Mouse (Mus musculus): ENCODE measurements around the gene Fbxl8. TPM values are rescaled to one million over a fixed set of nuclear protein-coding genes. Genes with fewer than 3 reads are reported as not detected.

Fbxl8 gene
- polyA plus RNA-seq, 1 experiment from 2014 or later: 4.9 TPM

DNA sequence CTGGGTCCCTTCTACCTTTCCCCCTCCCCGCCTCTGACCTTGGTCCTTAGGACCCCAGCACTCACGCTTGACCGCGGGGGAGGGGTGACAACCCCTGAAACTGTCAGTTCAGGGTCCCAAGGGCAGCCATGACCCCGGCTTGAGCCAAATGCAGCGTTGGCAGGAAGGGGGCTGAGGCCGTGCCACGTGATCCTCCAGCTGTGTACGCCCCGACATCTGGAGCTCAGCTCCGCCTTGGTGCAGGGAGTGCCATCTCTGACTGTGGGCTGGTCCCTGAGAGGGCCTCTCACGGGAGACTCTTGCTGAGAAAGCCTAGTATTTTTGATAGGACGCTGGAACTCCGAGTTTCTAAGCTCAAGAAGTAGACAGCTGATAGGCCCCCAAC is 9.5 kb upstream of the Fbxl8 start, which contains the start of gene B3gnt9:
B3gnt9 (minus strand) TSS at position 188 of the 385 bp plus-strand sequence.
- Histone ChIP-seq H3K4me1 (replicated peaks; ENCODE audit: control insufficient read depth, insufficient read depth, low read length) (peaks cover 23% of the 10 kb centered on the region), H3K4me2 (ENCODE audit: low read depth, low read length) (peak within 1 kb of the TSS; percentile 94), H3K36me3 (ENCODE audit: control insufficient read depth, insufficient read depth, low read length) (peaks cover 20% of the 10 kb centered on the region), H3K9ac (ENCODE audit: low read length) (peak within 1 kb of the TSS; percentile 73), H3K4me3 (ENCODE audit: low read length) (peak within 1 kb of the TSS; percentile 69), H3K9me3 (ENCODE audit: control insufficient read depth, low read length) (no peaks in the 10 kb centered on the region), H3K27me3 (ENCODE audit: control insufficient read depth, insufficient read depth, low read depth, low read length) (peaks cover 23% of the 10 kb centered on the region), H3K27ac (ENCODE audit: low read length) (peak within 1 kb of the TSS; percentile 92)
- ATAC-seq (ENCODE audit: low read depth): peak; percentile 83
- 2% methylated on average over 14 of the region's 14 CpGs for WGBS

DNA sequence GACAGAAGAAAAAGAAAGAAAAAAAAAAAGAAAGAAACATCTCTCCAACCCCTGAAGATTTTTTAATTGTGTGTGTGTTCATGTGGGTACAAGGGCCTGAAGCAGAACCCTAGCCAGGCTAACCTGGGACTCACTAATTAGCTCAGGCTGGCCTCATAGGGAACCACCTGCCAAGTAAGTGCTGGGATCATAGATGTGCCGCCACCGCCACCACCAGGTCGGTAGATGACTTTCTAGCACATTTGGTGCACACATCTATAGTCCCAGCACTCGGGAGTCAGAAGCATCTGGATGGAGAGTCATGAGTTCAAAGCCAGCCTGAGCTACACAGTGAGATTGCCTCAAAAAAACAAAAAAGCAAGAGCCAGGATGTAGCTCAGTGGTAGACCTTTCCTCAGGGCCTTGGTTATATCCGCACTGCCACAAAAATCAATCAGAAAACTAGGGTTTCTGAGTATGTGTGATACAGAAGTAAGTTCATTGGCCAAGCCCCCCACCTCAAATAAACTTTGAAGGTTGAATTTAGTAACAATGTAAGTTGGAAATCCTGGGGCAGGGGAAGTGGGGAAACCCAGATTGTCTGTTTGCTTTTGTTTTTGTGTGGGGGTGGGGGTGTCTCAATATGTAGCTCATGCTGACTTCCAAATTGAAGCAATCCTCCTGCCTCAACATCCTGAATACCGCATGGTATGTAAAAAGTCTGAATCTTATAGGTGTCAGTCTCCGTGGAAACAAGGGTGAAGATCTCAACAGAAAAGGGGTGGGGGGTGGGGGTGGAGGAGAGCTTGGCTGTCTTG is 6.9 kb upstream of the Fbxl8 start:
- peaks cover 33% of the 10 kb centered on the region for H3K27me3 ChIP-seq (ENCODE audit: control insufficient read depth, insufficient read depth, low read depth, low read length)
- ATAC-seq (ENCODE audit: low read depth): no peak
- 71% methylated on average over 7 of the region's 7 CpGs for WGBS

DNA sequence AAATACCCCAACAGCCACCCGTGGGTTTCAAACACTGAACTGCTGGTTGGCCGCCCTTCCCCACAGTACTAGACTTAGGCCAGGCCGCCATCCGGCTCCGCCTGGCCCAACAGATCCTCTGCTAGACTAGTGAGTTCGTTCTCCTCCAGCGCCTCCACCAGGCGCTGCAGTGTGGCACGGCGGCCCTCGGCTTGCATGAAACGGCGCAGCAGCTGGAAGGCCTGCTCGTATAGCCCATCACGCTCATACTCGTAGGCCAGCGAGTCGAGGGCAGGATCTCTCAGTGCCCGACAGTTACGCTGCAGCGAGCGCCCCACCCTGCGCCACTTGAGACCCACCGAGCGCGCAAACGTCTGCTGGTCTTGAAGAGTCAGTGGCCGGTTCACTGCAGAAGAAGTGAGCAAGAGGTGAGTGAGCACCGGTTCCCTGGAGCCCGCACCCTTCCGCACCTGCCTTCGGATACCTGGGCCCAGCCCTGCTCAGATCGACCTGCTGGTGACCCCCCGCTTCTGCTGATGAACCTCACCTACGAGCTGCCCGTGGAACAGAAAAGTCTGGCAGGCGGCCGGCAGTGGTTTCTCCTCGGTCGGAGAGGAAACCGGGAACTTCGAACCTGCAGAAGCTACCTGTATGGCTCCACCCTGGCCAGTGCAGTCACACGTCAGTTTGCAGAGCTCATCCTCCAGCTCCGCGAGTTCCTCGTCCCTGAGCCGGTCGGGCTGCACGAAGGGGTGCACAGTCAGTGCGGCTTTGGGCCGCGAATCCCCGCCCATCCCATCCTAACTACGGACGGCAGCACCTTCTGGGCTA is 5.3 kb upstream of the Fbxl8 start:
- Histone ChIP-seq H3K4me2 (ENCODE audit: low read depth, low read length) (peak overlapping the region; percentile 87), H3K4me1 (replicated peaks; ENCODE audit: control insufficient read depth, insufficient read depth, low read length) (peaks cover 33% of the 10 kb centered on the region), H3K27ac (ENCODE audit: low read length) (no peak overlapping the region), H3K9me3 (ENCODE audit: control insufficient read depth, low read length) (peaks cover 4% of the 10 kb centered on the region; the same call in 1 of the 2 replicates), H3K27me3 (ENCODE audit: control insufficient read depth, insufficient read depth, low read depth, low read length) (peaks cover 33% of the 10 kb centered on the region), H3K4me3 (ENCODE audit: low read length) (peak overlapping the region; percentile 49), H3K36me3 (ENCODE audit: control insufficient read depth, insufficient read depth, low read length) (no peaks in the 10 kb centered on the region), H3K9ac (ENCODE audit: low read length) (peak overlapping the region; percentile 43)
- no peak; the same call in 1 of the 2 replicates for ATAC-seq (ENCODE audit: low read depth)
- 5% methylated on average over 55 of the region's 55 CpGs for WGBS

More for the DNA sequence above, 6.9 kb upstream of the Fbxl8 start:
- H3K4me3 ChIP-seq (ENCODE audit: low read length): no peak overlapping the region
- peaks cover 4% of the 10 kb centered on the region; the same call in 1 of the 2 replicates for H3K9me3 ChIP-seq (ENCODE audit: control insufficient read depth, low read length)
- H3K9ac ChIP-seq (ENCODE audit: low read length): no peak overlapping the region
- no peak overlapping the region for H3K27ac ChIP-seq (ENCODE audit: low read length)
- no peak overlapping the region for H3K4me2 ChIP-seq (ENCODE audit: low read depth, low read length)
- H3K4me1 ChIP-seq (replicated peaks; ENCODE audit: control insufficient read depth, insufficient read depth, low read length): peaks cover 32% of the 10 kb centered on the region
- H3K36me3 ChIP-seq (ENCODE audit: control insufficient read depth, insufficient read depth, low read length): peaks cover 9% of the 10 kb centered on the region

- Histone ChIP-seq H3K4me1 (replicated peaks; ENCODE audit: control insufficient read depth, insufficient read depth, low read length) (peaks cover 33% of the 10 kb centered on the region), H3K4me3 (ENCODE audit: low read length) (peak overlapping the region; percentile 49), H3K27me3 (ENCODE audit: control insufficient read depth, insufficient read depth, low read depth, low read length) (peaks cover 33% of the 10 kb centered on the region), H3K27ac (ENCODE audit: low read length) (no peak overlapping the region), H3K36me3 (ENCODE audit: control insufficient read depth, insufficient read depth, low read length) (no peaks in the 10 kb centered on the region), H3K9me3 (ENCODE audit: control insufficient read depth, low read length) (peaks cover 4% of the 10 kb centered on the region; the same call in 1 of the 2 replicates), H3K9ac (ENCODE audit: low read length) (peak overlapping the region; percentile 43), H3K4me2 (ENCODE audit: low read depth, low read length) (peak overlapping the region; percentile 87)
- ATAC-seq (ENCODE audit: low read depth): peak; percentile 39
- 2% methylated on average over 30 of the region's 30 CpGs for WGBS
Observed at GRCm38 (mm10) chr8:105259721-105260320, 4.6 kb upstream of the Fbxl8 start.

GRCm38 (mm10) chr8:105260371-105261099 is 3.9 kb upstream of the Fbxl8 start:
- no peak overlapping the region for H3K9ac ChIP-seq (ENCODE audit: low read length)
- H3K27ac ChIP-seq (ENCODE audit: low read length): peak overlapping the region; percentile 10; the same call in 1 of the 2 replicates
- ATAC-seq (ENCODE audit: low read depth): no peak
- H3K4me3 ChIP-seq (ENCODE audit: low read length): no peak overlapping the region
- 57% methylated on average over 7 of the region's 7 CpGs for WGBS
- H3K4me2 ChIP-seq (ENCODE audit: low read depth, low read length): no peak overlapping the region
- H3K27me3 ChIP-seq (ENCODE audit: control insufficient read depth, insufficient read depth, low read depth, low read length): peaks cover 33% of the 10 kb centered on the region
- H3K36me3 ChIP-seq (ENCODE audit: control insufficient read depth, insufficient read depth, low read length): no peaks in the 10 kb centered on the region
- H3K9me3 ChIP-seq (ENCODE audit: control insufficient read depth, low read length): peaks cover 4% of the 10 kb centered on the region; the same call in 1 of the 2 replicates
- peaks cover 33% of the 10 kb centered on the region for H3K4me1 ChIP-seq (replicated peaks; ENCODE audit: control insufficient read depth, insufficient read depth, low read length)

GRCm38 (mm10) chr8:105261326-105261980 is 3.0 kb upstream of the Fbxl8 start:
- Histone ChIP-seq H3K4me1 (replicated peaks; ENCODE audit: control insufficient read depth, insufficient read depth, low read length) (peaks cover 33% of the 10 kb centered on the region), H3K27me3 (ENCODE audit: control insufficient read depth, insufficient read depth, low read depth, low read length) (peaks cover 33% of the 10 kb centered on the region), H3K36me3 (ENCODE audit: control insufficient read depth, insufficient read depth, low read length) (no peaks in the 10 kb centered on the region), H3K9ac (ENCODE audit: low read length) (no peak overlapping the region), H3K27ac (ENCODE audit: low read length) (no peak overlapping the region), H3K4me3 (ENCODE audit: low read length) (no peak overlapping the region), H3K4me2 (ENCODE audit: low read depth, low read length) (no peak overlapping the region), H3K9me3 (ENCODE audit: control insufficient read depth, low read length) (peaks cover 4% of the 10 kb centered on the region; the same call in 1 of the 2 replicates)
- 85% methylated on average over 12 of the region's 12 CpGs for WGBS
- no peak for ATAC-seq (ENCODE audit: low read depth)

GRCm38 (mm10) chr8:105263244-105263912 is 1.1 kb upstream of the Fbxl8 start:
- no peak for ATAC-seq (ENCODE audit: low read depth)
- Histone ChIP-seq H3K36me3 (ENCODE audit: control insufficient read depth, insufficient read depth, low read length) (no peaks in the 10 kb centered on the region), H3K4me1 (replicated peaks; ENCODE audit: control insufficient read depth, insufficient read depth, low read length) (peaks cover 38% of the 10 kb centered on the region), H3K9ac (ENCODE audit: low read length) (no peak overlapping the region), H3K27ac (ENCODE audit: low read length) (no peak overlapping the region), H3K9me3 (ENCODE audit: control insufficient read depth, low read length) (peaks cover 4% of the 10 kb centered on the region; the same call in 1 of the 2 replicates), H3K27me3 (ENCODE audit: control insufficient read depth, insufficient read depth, low read depth, low read length) (peaks cover 43% of the 10 kb centered on the region), H3K4me2 (ENCODE audit: low read depth, low read length) (peak overlapping the region; percentile 97), H3K4me3 (ENCODE audit: low read length) (peak overlapping the region; percentile 83)
- WGBS: 39% methylated on average over 16 of the region's 16 CpGs

GRCm38 (mm10) chr8:105265128-105265527 is 680 bp downstream of the Fbxl8 start:
- H3K4me2 ChIP-seq (ENCODE audit: low read depth, low read length): peak overlapping the region; percentile 97
- H3K27me3 ChIP-seq (ENCODE audit: control insufficient read depth, insufficient read depth, low read depth, low read length): peaks cover 42% of the 10 kb centered on the region
- H3K4me3 ChIP-seq (ENCODE audit: low read length): peak overlapping the region; percentile 83
- WGBS: 12% methylated on average over 10 of the region's 10 CpGs
- no peaks in the 10 kb centered on the region for H3K36me3 ChIP-seq (ENCODE audit: control insufficient read depth, insufficient read depth, low read length)
- no peak overlapping the region for H3K27ac ChIP-seq (ENCODE audit: low read length)
- H3K9ac ChIP-seq (ENCODE audit: low read length): peak overlapping the region; percentile 80
- peaks cover 4% of the 10 kb centered on the region; the same call in 1 of the 2 replicates for H3K9me3 ChIP-seq (ENCODE audit: control insufficient read depth, low read length)
- no peak for ATAC-seq (ENCODE audit: low read depth)
- peaks cover 38% of the 10 kb centered on the region for H3K4me1 ChIP-seq (replicated peaks; ENCODE audit: control insufficient read depth, insufficient read depth, low read length)
